Mouse (Mus musculus): ENCODE measurements around the gene Gm29609. TPM values are rescaled to one million over a fixed set of nuclear protein-coding genes. Genes with fewer than 3 reads are reported as not detected.
"Not testable (repeated sequence)": the region's sequence is repeated elsewhere in the genome, so short reads cannot be mapped to it uniquely, and the experiment has no call there.

Gene Gm29609
- 0.80 and 0.89 TPM in 2 replicates for polyA plus RNA-seq (2016; fragmentation: Nextera tagmentation; extraction: Ambion mirVana)

GRCm38 (mm10) chr5:31179766-31180630 lies at the start of gene Gm29609, which contains the start of gene Gtf3c2:
Gene Gm29609, minus strand, starts transcription at chr5:31179911.
Gene Gtf3c2, minus strand, starts transcription at chr5:31180144.
- peaks cover 13% of the 10 kb centered on the region for H3K4me1 ChIP-seq (replicated peaks)
- H3K4me3 ChIP-seq: peak within 1 kb of the TSS; percentile 84
- under 1% methylated on average over 59 of the region's 59 CpGs for WGBS
- H3K27ac ChIP-seq: peak within 1 kb of the TSS; percentile 96
- DNase-seq (ENCODE audit: low spot score): peak; percentile 93
- H3K9me3 ChIP-seq: no peaks in the 10 kb centered on the region
- no peaks in the 10 kb centered on the region for H3K27me3 ChIP-seq (ENCODE audit: insufficient read depth, poor library complexity, severe bottlenecking)
- peaks cover 19% of the 10 kb centered on the region; the same call in 1 of the 2 replicates for H3K36me3 ChIP-seq

- H3K4me3 ChIP-seq: no peak overlapping the region
- 80% methylated on average over 1 of the region's 1 CpGs for WGBS
Measured at GRCm38 (mm10) chr5:31226641-31227040, 46.9 kb upstream of the Gm29609 start.

GRCm38 (mm10) chr5:31222696-31223095 lies 43.0 kb upstream of the Gm29609 start:
- Histone ChIP-seq H3K36me3 (0 out of 2 replicates have a peak, but pooled peaks cover under 1% of the 10 kb centered on the region), H3K4me1 (replicated peaks) (peaks cover 18% of the 10 kb centered on the region), H3K9me3 (no peaks in the 10 kb centered on the region), H3K27me3 (ENCODE audit: insufficient read depth, poor library complexity, severe bottlenecking) (no peaks in the 10 kb centered on the region), H3K27ac (no peak overlapping the region), H3K4me3 (no peak overlapping the region)
- DNase-seq (ENCODE audit: low spot score): no peak
- WGBS: 91% methylated on average over 9 of the region's 9 CpGs

More at GRCm38 (mm10) chr5:31226641-31227040, 46.9 kb upstream of the Gm29609 start:
- no peak for DNase-seq (ENCODE audit: low spot score)
- no peak overlapping the region for H3K27ac ChIP-seq
- 0 out of 2 replicates have a peak, but pooled peaks cover under 1% of the 10 kb centered on the region for H3K4me1 ChIP-seq (replicated peaks)
- no peaks in the 10 kb centered on the region for H3K27me3 ChIP-seq (ENCODE audit: insufficient read depth, poor library complexity, severe bottlenecking)
- no peaks in the 10 kb centered on the region for H3K9me3 ChIP-seq
- no peaks in the 10 kb centered on the region for H3K36me3 ChIP-seq

GRCm38 (mm10) chr5:31221304-31221945 lies 41.7 kb upstream of the Gm29609 start:
- Histone ChIP-seq H3K4me1 (replicated peaks) (peaks cover 18% of the 10 kb centered on the region), H3K4me3 (peak overlapping the region; percentile 99), H3K9me3 (no peaks in the 10 kb centered on the region), H3K27ac (peak overlapping the region; percentile 97), H3K36me3 (0 out of 2 replicates have a peak, but pooled peaks cover 6% of the 10 kb centered on the region), H3K27me3 (ENCODE audit: insufficient read depth, poor library complexity, severe bottlenecking) (no peaks in the 10 kb centered on the region)
- peak; percentile 49 for DNase-seq (ENCODE audit: low spot score)
- 15% methylated on average over 11 of the region's 11 CpGs for WGBS

GRCm38 (mm10) chr5:31220448-31221303 lies 41.0 kb upstream of the Gm29609 start, which contains the start of gene Ppm1g:
Gene Ppm1g, minus strand, starts transcription at chr5:31220687.
- peaks cover 18% of the 10 kb centered on the region for H3K4me1 ChIP-seq (replicated peaks)
- H3K27ac ChIP-seq: peak within 1 kb of the TSS; percentile 97
- H3K4me3 ChIP-seq: peak within 1 kb of the TSS; percentile 99
- no peaks in the 10 kb centered on the region for H3K27me3 ChIP-seq (ENCODE audit: insufficient read depth, poor library complexity, severe bottlenecking)
- no peaks in the 10 kb centered on the region for H3K9me3 ChIP-seq
- 0 out of 2 replicates have a peak, but pooled peaks cover 10% of the 10 kb centered on the region for H3K36me3 ChIP-seq
- DNase-seq (ENCODE audit: low spot score): peak; percentile 97
- WGBS: under 1% methylated on average over 70 of the region's 70 CpGs

- H3K27me3 ChIP-seq (ENCODE audit: insufficient read depth, poor library complexity, severe bottlenecking): no peaks in the 10 kb centered on the region
- no peaks in the 10 kb centered on the region for H3K9me3 ChIP-seq
- no peak for DNase-seq (ENCODE audit: low spot score)
- peak overlapping the region; percentile 99 for H3K4me3 ChIP-seq
- H3K4me1 ChIP-seq (replicated peaks): peaks cover 18% of the 10 kb centered on the region
- 0 out of 2 replicates have a peak, but pooled peaks cover 10% of the 10 kb centered on the region for H3K36me3 ChIP-seq
- peak overlapping the region; percentile 97 for H3K27ac ChIP-seq
- WGBS: under 1% methylated on average over 40 of the region's 40 CpGs
Measured at GRCm38 (mm10) chr5:31219911-31220447, 40.3 kb upstream of the Gm29609 start.

GRCm38 (mm10) chr5:31219474-31219873 lies 39.8 kb upstream of the Gm29609 start:
- DNase-seq (ENCODE audit: low spot score): no peak
- no peaks in the 10 kb centered on the region for H3K27me3 ChIP-seq (ENCODE audit: insufficient read depth, poor library complexity, severe bottlenecking)
- H3K4me3 ChIP-seq: peak overlapping the region; percentile 99
- H3K36me3 ChIP-seq: 0 out of 2 replicates have a peak, but pooled peaks cover 10% of the 10 kb centered on the region
- no peaks in the 10 kb centered on the region for H3K9me3 ChIP-seq
- 2% methylated on average over 11 of the region's 11 CpGs for WGBS
- peak overlapping the region; percentile 97 for H3K27ac ChIP-seq
- H3K4me1 ChIP-seq (replicated peaks): peaks cover 18% of the 10 kb centered on the region

GRCm38 (mm10) chr5:31219070-31219469 lies 39.4 kb upstream of the Gm29609 start:
- Histone ChIP-seq H3K27ac (no peak overlapping the region), H3K9me3 (no peaks in the 10 kb centered on the region), H3K36me3 (0 out of 2 replicates have a peak, but pooled peaks cover 10% of the 10 kb centered on the region), H3K4me1 (replicated peaks) (peaks cover 18% of the 10 kb centered on the region), H3K4me3 (peak overlapping the region; percentile 99), H3K27me3 (ENCODE audit: insufficient read depth, poor library complexity, severe bottlenecking) (no peaks in the 10 kb centered on the region)
- DNase-seq (ENCODE audit: low spot score): no peak
- 7% methylated on average over 2 of the region's 2 CpGs for WGBS

- Histone ChIP-seq H3K9me3 (no peaks in the 10 kb centered on the region), H3K36me3 (0 out of 2 replicates have a peak, but pooled peaks cover 10% of the 10 kb centered on the region), H3K27ac (no peak overlapping the region), H3K27me3 (ENCODE audit: insufficient read depth, poor library complexity, severe bottlenecking) (no peaks in the 10 kb centered on the region), H3K4me3 (peak overlapping the region; percentile 99), H3K4me1 (replicated peaks) (peaks cover 18% of the 10 kb centered on the region)
- WGBS: 70% methylated on average over 7 of the region's 7 CpGs
- no peak for DNase-seq (ENCODE audit: low spot score)
Measured at GRCm38 (mm10) chr5:31218294-31218693, 38.6 kb upstream of the Gm29609 start.

- H3K4me3 ChIP-seq; H3K9me3 ChIP-seq; DNase-seq (ENCODE audit: low spot score); H3K27me3 ChIP-seq (ENCODE audit: insufficient read depth, poor library complexity, severe bottlenecking); H3K36me3 ChIP-seq; H3K27ac ChIP-seq: not testable (repeated sequence)
- 93% methylated on average over 6 of the region's 6 CpGs for WGBS
- peaks cover 17% of the 10 kb centered on the region for H3K4me1 ChIP-seq (replicated peaks)
Measured at GRCm38 (mm10) chr5:31216554-31216953, 36.8 kb upstream of the Gm29609 start.

- WGBS: 95% methylated on average over 6 of the region's 6 CpGs
- Histone ChIP-seq H3K9me3 (peaks cover 5% of the 10 kb centered on the region), H3K4me3 (no peak overlapping the region), H3K36me3 (peaks cover 79% of the 10 kb centered on the region), H3K27me3 (ENCODE audit: insufficient read depth, poor library complexity, severe bottlenecking) (no peaks in the 10 kb centered on the region), H3K4me1 (replicated peaks) (peaks cover 24% of the 10 kb centered on the region), H3K27ac (no peak overlapping the region)
- no peak for DNase-seq (ENCODE audit: low spot score)
Measured at GRCm38 (mm10) chr5:31204421-31204820, 24.7 kb upstream of the Gm29609 start.

- Histone ChIP-seq H3K27me3 (ENCODE audit: insufficient read depth, poor library complexity, severe bottlenecking) (no peaks in the 10 kb centered on the region), H3K4me3 (no peak overlapping the region), H3K4me1 (replicated peaks) (peaks cover 24% of the 10 kb centered on the region), H3K36me3 (peaks cover 84% of the 10 kb centered on the region), H3K9me3 (peaks cover 5% of the 10 kb centered on the region), H3K27ac (no peak overlapping the region)
- WGBS: 87% methylated on average over 2 of the region's 2 CpGs
- no peak for DNase-seq (ENCODE audit: low spot score)
Measured at GRCm38 (mm10) chr5:31203866-31204265, 24.2 kb upstream of the Gm29609 start.
